Mouse (Mus musculus) E14TG2a.4 (cell line): ENCODE measurements at regions not wholly inside any gene's neighbourhood (a gene's known extent, or its start where the extent isn't known, plus 50 kb on each side); places are given as distances from the start of the nearest gene placed in this dataset.

Source experiments
- H3K27me3 ChIP-seq: 2 replicates; pipeline ENCODE4 v1.6.1; 2014; ENCODE audit warnings: low read length, control low read depth; ENCODE audit not compliant: insufficient read depth
- H3K36me3 ChIP-seq: 2 replicates; pipeline ENCODE4 v1.6.1; 2014; ENCODE audit warnings: low read length, control low read depth; ENCODE audit not compliant: insufficient read depth
- H3K4me1 ChIP-seq: replicated peaks from 2 replicates; pipeline ENCODE4 v1.6.1; 2014; ENCODE audit warnings: low read depth, low read length, control low read depth
- H3K4me3 ChIP-seq: replicated peaks from 2 replicates; pipeline ENCODE4 v1.5.1; 2014; ENCODE audit warnings: mild to moderate bottlenecking, low read length
- H3K9me3 ChIP-seq: 2 replicates; pipeline ENCODE4 v1.6.1; 2014; ENCODE audit warnings: low read length, control low read depth
- CTCF ChIP-seq: conservative IDR thresholded peaks from 2 replicates; pipeline ENCODE4 v1.5.1; 2014; ENCODE audit warnings: low read length
- NANOG ChIP-seq: IDR thresholded peaks from 2 replicates; pipeline ENCODE4 v1.6.1; 2014; ENCODE audit warnings: borderline replicate concordance, low read length, mixed read lengths
- POU5F1 ChIP-seq: IDR thresholded peaks from 2 replicates; pipeline ENCODE4 v1.6.1; 2014; ENCODE audit warnings: low read length, borderline replicate concordance

- Histone ChIP-seq H3K9me3 (peaks cover 1% of the 10 kb centered on the region; the same call in 1 of the 2 replicates), H3K36me3 (no peaks in the 10 kb centered on the region), H3K27me3 (peaks cover 11% of the 10 kb centered on the region; the same call in 1 of the 2 replicates), H3K4me3 (no peak overlapping the region), H3K4me1 (0 out of 2 replicates have a peak, but pooled peaks cover 3% of the 10 kb centered on the region)
- TF ChIP-seq CTCF: no peak
- no peak for TF ChIP-seq NANOG
- no peak for TF ChIP-seq POU5F1
Measured at GRCm38 (mm10) chr2:72627915-72628314, 152.0 kb downstream of the Cdca7 start.

GRCm38 (mm10) chr2:72628626-72629470 is 152.9 kb downstream of the Cdca7 start:
- H3K4me1 ChIP-seq: 0 out of 2 replicates have a peak, but pooled peaks cover 3% of the 10 kb centered on the region
- H3K4me3 ChIP-seq: no peak overlapping the region
- TF ChIP-seq NANOG (no peak), CTCF (no peak), POU5F1 (no peak)
- no peaks in the 10 kb centered on the region for H3K36me3 ChIP-seq
- peaks cover 12% of the 10 kb centered on the region; the same call in 1 of the 2 replicates for H3K27me3 ChIP-seq
- H3K9me3 ChIP-seq: peaks cover 3% of the 10 kb centered on the region; the same call in 1 of the 2 replicates

GRCm38 (mm10) chr2:72629691-72630461 is 153.9 kb downstream of the Cdca7 start:
- 0 out of 2 replicates have a peak, but pooled peaks cover 3% of the 10 kb centered on the region for H3K4me1 ChIP-seq

GRCm38 (mm10) chr2:72637881-72638620 is 162.1 kb downstream of the Cdca7 start:
- Histone ChIP-seq H3K4me3 (no peak overlapping the region), H3K27me3 (no peaks in the 10 kb centered on the region; the same call in 1 of the 2 replicates), H3K9me3 (no peaks in the 10 kb centered on the region), H3K36me3 (no peaks in the 10 kb centered on the region), H3K4me1 (peaks cover 11% of the 10 kb centered on the region)
- TF ChIP-seq CTCF (no peak), POU5F1 (no peak), NANOG (no peak)

More at GRCm38 (mm10) chr2:72629691-72630461, 153.9 kb downstream of the Cdca7 start:
- H3K36me3 ChIP-seq: no peaks in the 10 kb centered on the region
- TF ChIP-seq CTCF (no peak), NANOG (no peak), POU5F1 (no peak)
- H3K4me3 ChIP-seq: no peak overlapping the region
- H3K9me3 ChIP-seq: peaks cover 3% of the 10 kb centered on the region; the same call in 1 of the 2 replicates
- H3K27me3 ChIP-seq: peaks cover 12% of the 10 kb centered on the region; the same call in 1 of the 2 replicates

GRCm38 (mm10) chr2:72639022-72639421 is 163.1 kb downstream of the Cdca7 start:
- Histone ChIP-seq H3K36me3 (no peaks in the 10 kb centered on the region), H3K4me1 (peaks cover 11% of the 10 kb centered on the region), H3K27me3 (no peaks in the 10 kb centered on the region; the same call in 1 of the 2 replicates), H3K9me3 (no peaks in the 10 kb centered on the region), H3K4me3 (no peak overlapping the region)
- no peak for TF ChIP-seq CTCF

- Histone ChIP-seq H3K9me3 (no peaks in the 10 kb centered on the region), H3K4me1 (peaks cover 11% of the 10 kb centered on the region), H3K27me3 (no peaks in the 10 kb centered on the region; the same call in 1 of the 2 replicates), H3K36me3 (no peaks in the 10 kb centered on the region), H3K4me3 (no peak overlapping the region)
- TF ChIP-seq NANOG (no peak), POU5F1 (no peak), CTCF (no peak)
Measured at GRCm38 (mm10) chr2:72641228-72641627, 165.3 kb downstream of the Cdca7 start.

- Histone ChIP-seq H3K4me1 (0 out of 2 replicates have a peak, but pooled peaks cover 2% of the 10 kb centered on the region), H3K36me3 (no peaks in the 10 kb centered on the region), H3K27me3 (no peaks in the 10 kb centered on the region; the same call in 1 of the 2 replicates), H3K9me3 (no peaks in the 10 kb centered on the region), H3K4me3 (no peak overlapping the region)
- no peak for TF ChIP-seq CTCF
- no peak for TF ChIP-seq POU5F1
- TF ChIP-seq NANOG: no peak
Measured at GRCm38 (mm10) chr2:72644151-72644843, 168.3 kb downstream of the Cdca7 start.
